Mouse (Mus musculus) brain, embryonic 14.5 days (tissue): ENCODE measurements at regions not wholly inside any gene's neighbourhood (a gene's known extent, or its start where the extent isn't known, plus 50 kb on each side); places are given as distances from the start of the nearest gene placed in this dataset.
A peak's percentile ranks its signal among the peaks of the same experiment; 100 is the strongest.

Source experiments
- DNase-seq: peaks from one replicate; pipeline ENCODE4 v3.0.0-alpha.2; 2011; ENCODE audit warnings: low read depth
- CTCF ChIP-seq: fragments of 200-500 bp; IDR thresholded peaks from 2 replicates; pipeline ENCODE4 v1.5.1; 2012; ENCODE audit warnings: inconsistent platforms, mild to moderate bottlenecking, moderate library complexity, borderline replicate concordance; ENCODE audit not compliant: insufficient read depth, insufficient read length; ENCODE audit errors: extremely low read depth
- POLR2A ChIP-seq: fragments of 200-500 bp; IDR thresholded peaks from 2 replicates; pipeline ENCODE4 v1.6.1; 2012; ENCODE audit warnings: mild to moderate bottlenecking, inconsistent platforms, borderline replicate concordance; ENCODE audit not compliant: poor library complexity, insufficient read depth, insufficient read length, severe bottlenecking; ENCODE audit errors: extremely low read depth

- TF ChIP-seq POLR2A: no peak
- peak; percentile 61 for DNase-seq
These were observed 320.4 kb downstream of the Cmpk2 start for GRCm38 (mm10) chr12:26789336-26789846.

GRCm38 (mm10) chr12:26785550-26785949, 316.5 kb downstream of the Cmpk2 start:
- TF ChIP-seq POLR2A (no peak), CTCF (no peak)
- DNase-seq: peak; percentile 73

GRCm38 (mm10) chr12:26784426-26784825, 315.4 kb downstream of the Cmpk2 start:
- no peak for TF ChIP-seq CTCF
- DNase-seq: no peak

GRCm38 (mm10) chr12:26783800-26784199, 314.8 kb downstream of the Cmpk2 start:
- peak; percentile 82 for DNase-seq
- no peak for TF ChIP-seq CTCF
- TF ChIP-seq POLR2A: no peak

- TF ChIP-seq POLR2A (no peak), CTCF (no peak)
- DNase-seq: peak; percentile 82
These were observed 312.5 kb downstream of the Cmpk2 start for GRCm38 (mm10) chr12:26781537-26781936.

- TF ChIP-seq CTCF: no peak
- no peak for TF ChIP-seq POLR2A
- peak; percentile 83 for DNase-seq
These were observed 309.8 kb downstream of the Cmpk2 start for GRCm38 (mm10) chr12:26778796-26779195.

GRCm38 (mm10) chr12:26776986-26777385, 308.0 kb downstream of the Cmpk2 start:
- no peak for DNase-seq
- no peak for TF ChIP-seq CTCF
- TF ChIP-seq POLR2A: no peak

GRCm38 (mm10) chr12:26774016-26774415, 305.0 kb downstream of the Cmpk2 start:
- DNase-seq: no peak
- no peak for TF ChIP-seq CTCF
- TF ChIP-seq POLR2A: no peak

- DNase-seq: no peak
- TF ChIP-seq CTCF (no peak), POLR2A (no peak)
These were observed 302.0 kb downstream of the Cmpk2 start for GRCm38 (mm10) chr12:26770753-26771583.

GRCm38 (mm10) chr12:26767551-26767950, 298.5 kb downstream of the Cmpk2 start:
- no peak for TF ChIP-seq CTCF
- no peak for TF ChIP-seq POLR2A
- no peak for DNase-seq

- no peak for DNase-seq
- TF ChIP-seq POLR2A (no peak), CTCF (no peak)
These were observed 289.8 kb downstream of the Cmpk2 start for GRCm38 (mm10) chr12:26758657-26759325.

- no peak for TF ChIP-seq POLR2A
- DNase-seq: no peak
These were observed 287.3 kb downstream of the Cmpk2 start for GRCm38 (mm10) chr12:26756284-26756683.
